Mouse (Mus musculus): ENCODE measurements around the gene Ptprn2. TPM values are rescaled to one million over a fixed set of nuclear protein-coding genes. Genes with fewer than 3 reads are reported as not detected.

Gene Ptprn2
- polyA plus RNA-seq, 1 experiment, result 97.8 TPM

DNA sequence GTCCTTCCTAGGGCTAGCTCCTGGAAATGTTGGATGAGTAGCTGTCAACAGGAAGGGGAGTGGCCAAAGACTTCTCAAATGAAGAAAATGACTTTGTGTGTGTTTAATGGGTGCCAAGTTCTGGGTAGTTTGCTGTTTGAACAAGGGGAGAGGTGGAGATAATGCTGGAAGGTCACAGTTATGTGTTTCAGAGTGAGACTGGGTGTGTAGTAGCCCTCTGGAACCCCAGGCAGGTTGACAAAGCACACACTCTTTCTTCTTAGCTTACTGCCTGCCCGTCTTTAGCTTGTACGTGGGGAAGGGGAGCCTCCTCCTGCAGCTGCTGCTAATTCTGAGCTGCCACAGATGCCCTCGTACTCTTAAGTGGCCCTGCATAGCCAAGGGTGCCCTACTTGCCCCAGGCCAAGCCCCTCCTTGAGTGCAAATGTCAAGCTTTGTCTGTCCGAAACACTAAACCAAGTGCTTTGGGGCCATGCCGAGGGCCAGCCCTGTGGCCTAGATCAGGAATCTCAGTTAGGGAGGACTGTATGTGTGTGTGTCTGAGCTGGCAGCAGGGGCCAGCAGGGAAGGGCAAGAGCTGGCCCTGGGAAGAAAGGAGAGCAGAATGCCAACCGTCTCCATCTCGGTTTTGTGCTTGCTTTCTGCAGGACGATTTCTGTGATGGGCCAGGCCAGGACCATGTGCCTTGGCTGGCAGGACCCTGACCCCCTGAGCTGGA, 95.5 kb downstream of the Ptprn2 start:
- TF ChIP-seq POLR2A (IDR thresholded peaks at IDR 0.05; ENCODE audit: borderline replicate concordance, insufficient read depth, low read length) (no peak), CTCF (IDR thresholded peaks at IDR 0.05; ENCODE audit: borderline replicate concordance, insufficient read depth, low read depth, low read length) (no peak)
- H3K4me1 ChIP-seq (ENCODE audit: control insufficient read depth, insufficient read depth, low read length), result peaks cover 32% of the 10 kb centered on the region
- H3K4me3 ChIP-seq (replicated peaks; ENCODE audit: insufficient read depth, low read depth, low read length), result no peak overlapping the region
- DNase-seq, result peak in 1 of 2 experiments; percentile 34
- H3K27ac ChIP-seq (ENCODE audit: insufficient read depth, low read length), result no peak overlapping the region
- 32% methylated on average over 8 of the region's 8 CpGs for WGBS
- H3K27me3 ChIP-seq (ENCODE audit: control insufficient read depth, insufficient read depth, low read length), result no peaks in the 10 kb centered on the region

DNA sequence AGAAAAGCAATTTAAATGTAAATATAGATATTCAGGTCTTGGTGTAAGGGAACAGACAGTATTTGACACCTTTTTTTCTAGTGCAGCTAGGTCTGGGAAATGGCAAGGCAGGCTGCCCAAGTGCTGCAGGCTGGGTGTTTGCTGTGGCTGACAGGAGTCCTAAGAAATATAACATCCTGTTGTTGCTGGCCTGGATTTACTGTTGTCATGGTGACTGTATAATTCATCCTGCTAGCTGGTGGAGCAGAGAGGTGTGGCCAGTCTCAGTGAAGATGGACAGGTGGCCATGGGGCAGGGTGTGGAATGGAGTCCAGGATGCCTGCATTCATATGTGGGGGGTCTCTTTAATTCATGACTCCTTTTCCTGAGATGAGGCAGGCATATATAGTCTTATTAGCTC, 96.3 kb downstream of the Ptprn2 start:
- peak; percentile 37 to 72 for DNase-seq
- no peaks in the 10 kb centered on the region for H3K27me3 ChIP-seq (ENCODE audit: control insufficient read depth, insufficient read depth, low read length)
- TF ChIP-seq CTCF (IDR thresholded peaks at IDR 0.05; ENCODE audit: borderline replicate concordance, insufficient read depth, low read depth, low read length), result no peak
- TF ChIP-seq POLR2A (IDR thresholded peaks at IDR 0.05; ENCODE audit: borderline replicate concordance, insufficient read depth, low read length), result no peak
- peaks cover 32% of the 10 kb centered on the region for H3K4me1 ChIP-seq (ENCODE audit: control insufficient read depth, insufficient read depth, low read length)
- H3K4me3 ChIP-seq (replicated peaks; ENCODE audit: insufficient read depth, low read depth, low read length), result no peak overlapping the region
- H3K27ac ChIP-seq (ENCODE audit: insufficient read depth, low read length), result no peak overlapping the region

DNA sequence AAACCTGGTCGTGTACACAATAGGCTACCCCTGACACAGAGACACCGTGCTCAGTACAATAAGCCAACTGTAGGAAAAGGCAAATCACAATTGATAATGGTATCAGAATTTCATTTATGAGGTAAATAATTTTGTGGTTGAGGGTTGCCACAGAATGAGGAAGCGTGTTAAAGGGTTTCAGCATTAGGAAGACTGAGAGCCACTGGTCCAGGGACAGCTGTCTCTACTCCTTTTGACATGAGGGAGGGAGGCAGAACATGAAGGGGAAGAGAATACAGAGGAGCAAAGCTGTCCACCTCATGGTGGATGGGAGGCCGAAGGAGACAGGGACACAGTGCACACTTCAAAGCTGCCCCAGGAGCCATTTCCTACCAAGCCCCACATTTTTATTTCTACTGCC, 97.3 kb downstream of the Ptprn2 start:
- H3K4me3 ChIP-seq (replicated peaks; ENCODE audit: insufficient read depth, low read depth, low read length), result no peak overlapping the region
- 92% methylated on average over 4 of the region's 4 CpGs for WGBS
- TF ChIP-seq POLR2A (IDR thresholded peaks at IDR 0.05; ENCODE audit: borderline replicate concordance, insufficient read depth, low read length) (no peak), CTCF (IDR thresholded peaks at IDR 0.05; ENCODE audit: borderline replicate concordance, insufficient read depth, low read depth, low read length) (no peak)
- H3K27ac ChIP-seq (ENCODE audit: insufficient read depth, low read length), result no peak overlapping the region
- peaks cover 30% of the 10 kb centered on the region for H3K4me1 ChIP-seq (ENCODE audit: control insufficient read depth, insufficient read depth, low read length)
- no peak for DNase-seq
- H3K27me3 ChIP-seq (ENCODE audit: control insufficient read depth, insufficient read depth, low read length), result no peaks in the 10 kb centered on the region

DNA sequence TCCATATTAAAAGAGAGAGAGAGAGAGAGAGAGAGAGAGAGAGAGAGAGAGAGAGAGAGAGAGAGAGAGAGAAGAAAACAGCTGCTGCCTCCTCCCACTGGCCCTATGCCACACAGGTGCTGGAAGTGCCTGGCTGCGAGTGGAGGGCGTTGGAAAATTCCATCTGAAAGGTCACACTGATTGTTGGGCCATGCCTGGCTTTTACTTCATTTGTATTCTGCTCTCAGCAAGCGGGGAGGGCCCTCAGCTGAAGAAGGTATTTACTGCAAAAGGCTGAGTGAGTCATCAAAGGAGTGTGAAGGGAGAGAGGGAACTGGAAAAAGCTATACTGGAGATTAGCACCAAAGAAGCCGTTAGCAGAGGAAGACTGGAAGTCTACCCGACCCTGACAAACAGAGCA, 99.5 kb downstream of the Ptprn2 start:
- TF ChIP-seq POLR2A (IDR thresholded peaks at IDR 0.05; ENCODE audit: borderline replicate concordance, insufficient read depth, low read length) (no peak), CTCF (IDR thresholded peaks at IDR 0.05; ENCODE audit: borderline replicate concordance, insufficient read depth, low read depth, low read length) (no peak)
- no peak overlapping the region for H3K27ac ChIP-seq (ENCODE audit: insufficient read depth, low read length)
- no peak overlapping the region for H3K4me3 ChIP-seq (replicated peaks; ENCODE audit: insufficient read depth, low read depth, low read length)
- peaks cover 23% of the 10 kb centered on the region for H3K4me1 ChIP-seq (ENCODE audit: control insufficient read depth, insufficient read depth, low read length)
- H3K27me3 ChIP-seq (ENCODE audit: control insufficient read depth, insufficient read depth, low read length), result no peaks in the 10 kb centered on the region
- WGBS, result 36% methylated on average over 5 of the region's 5 CpGs
- peak; percentile 39 to 64 for DNase-seq

DNA sequence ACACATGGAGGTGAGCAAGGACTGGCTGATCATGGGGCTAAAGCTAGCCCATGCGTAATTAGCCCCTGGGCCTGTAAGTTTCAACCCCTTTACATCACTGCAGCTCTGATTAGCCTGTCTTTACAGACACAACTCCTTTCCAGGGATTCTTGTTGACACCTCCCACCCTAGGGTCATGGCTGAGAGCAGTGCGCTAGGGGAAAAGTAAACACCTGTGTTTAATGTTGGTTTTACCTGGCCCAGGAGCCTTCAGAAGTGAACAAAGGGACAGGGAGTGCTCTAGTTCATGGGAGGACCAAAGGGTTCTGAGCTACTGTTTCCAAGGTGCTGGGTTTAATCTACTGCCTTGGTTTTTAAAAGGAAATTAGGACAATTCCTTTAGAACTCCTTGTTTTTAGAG, 100.6 kb downstream of the Ptprn2 start:
- no peaks in the 10 kb centered on the region for H3K27me3 ChIP-seq (ENCODE audit: control insufficient read depth, insufficient read depth, low read length)
- WGBS, result 97% methylated on average over 2 of the region's 2 CpGs
- H3K4me3 ChIP-seq (replicated peaks; ENCODE audit: insufficient read depth, low read depth, low read length), result no peak overlapping the region
- no peak for DNase-seq
- H3K27ac ChIP-seq (ENCODE audit: insufficient read depth, low read length), result no peak overlapping the region
- TF ChIP-seq POLR2A (IDR thresholded peaks at IDR 0.05; ENCODE audit: borderline replicate concordance, insufficient read depth, low read length) (no peak), CTCF (IDR thresholded peaks at IDR 0.05; ENCODE audit: borderline replicate concordance, insufficient read depth, low read depth, low read length) (no peak)
- H3K4me1 ChIP-seq (ENCODE audit: control insufficient read depth, insufficient read depth, low read length), result peaks cover 20% of the 10 kb centered on the region

DNA sequence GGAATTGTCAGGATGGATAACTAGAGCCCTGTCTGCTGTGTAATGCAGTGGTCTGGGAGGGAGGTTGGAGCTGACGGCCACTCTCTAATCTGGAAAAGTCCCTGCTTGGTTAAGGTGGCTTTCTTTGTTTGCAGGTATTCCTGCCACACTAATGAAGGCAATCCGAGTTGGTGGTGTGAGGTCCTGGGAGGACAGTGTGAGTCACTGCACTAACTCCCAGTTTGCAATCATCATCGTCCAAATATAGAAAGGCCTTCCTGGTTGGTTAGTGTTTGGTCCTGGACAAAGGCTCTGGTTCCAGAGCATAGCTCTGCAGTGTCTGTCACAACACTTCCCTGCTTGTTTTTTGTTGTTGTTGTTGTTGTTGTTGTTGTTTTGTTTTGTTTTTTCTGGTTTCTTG, 102.0 kb downstream of the Ptprn2 start:
- H3K4me1 ChIP-seq (ENCODE audit: control insufficient read depth, insufficient read depth, low read length), result peaks cover 12% of the 10 kb centered on the region
- H3K27ac ChIP-seq (ENCODE audit: insufficient read depth, low read length), result no peak overlapping the region
- H3K27me3 ChIP-seq (ENCODE audit: control insufficient read depth, insufficient read depth, low read length), result no peaks in the 10 kb centered on the region
- no peak overlapping the region for H3K4me3 ChIP-seq (replicated peaks; ENCODE audit: insufficient read depth, low read depth, low read length)
- no peak for TF ChIP-seq POLR2A (IDR thresholded peaks at IDR 0.05; ENCODE audit: borderline replicate concordance, insufficient read depth, low read length)
- no peak for TF ChIP-seq CTCF (IDR thresholded peaks at IDR 0.05; ENCODE audit: borderline replicate concordance, insufficient read depth, low read depth, low read length)
- DNase-seq, result peak in 1 of 2 experiments; percentile 46
- 45% methylated on average over 3 of the region's 3 CpGs for whole genome bisulfite sequencing

DNA sequence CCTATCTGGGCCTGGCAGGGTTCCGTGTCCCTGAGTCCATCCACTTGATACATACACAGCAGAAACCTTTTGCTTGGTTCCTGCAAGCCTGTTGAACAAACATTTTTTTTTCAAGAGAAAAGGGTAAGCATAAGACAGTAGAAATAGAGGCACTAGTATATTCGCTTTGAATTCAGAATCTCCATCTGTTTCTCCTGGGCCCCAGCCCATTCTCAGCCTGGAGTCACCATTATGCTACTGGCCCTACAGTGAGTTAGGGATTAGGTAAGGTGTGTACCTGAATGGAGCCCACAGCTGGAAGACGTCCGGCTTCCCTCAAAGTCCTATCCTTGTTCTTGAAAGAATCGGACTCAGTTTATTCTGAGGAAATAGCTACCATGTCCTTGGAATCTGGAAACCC, 104.6 kb downstream of the Ptprn2 start:
- H3K27ac ChIP-seq (ENCODE audit: insufficient read depth, low read length), result no peak overlapping the region
- H3K27me3 ChIP-seq (ENCODE audit: control insufficient read depth, insufficient read depth, low read length), result no peaks in the 10 kb centered on the region
- peak in 1 of 2 experiments; percentile 56 for DNase-seq
- WGBS, result 54% methylated on average over 5 of the region's 5 CpGs
- H3K4me3 ChIP-seq (replicated peaks; ENCODE audit: insufficient read depth, low read depth, low read length), result no peak overlapping the region
- TF ChIP-seq CTCF (IDR thresholded peaks at IDR 0.05; ENCODE audit: borderline replicate concordance, insufficient read depth, low read depth, low read length) (no peak), POLR2A (IDR thresholded peaks at IDR 0.05; ENCODE audit: borderline replicate concordance, insufficient read depth, low read length) (no peak)
- peaks cover 15% of the 10 kb centered on the region for H3K4me1 ChIP-seq (ENCODE audit: control insufficient read depth, insufficient read depth, low read length)

DNA sequence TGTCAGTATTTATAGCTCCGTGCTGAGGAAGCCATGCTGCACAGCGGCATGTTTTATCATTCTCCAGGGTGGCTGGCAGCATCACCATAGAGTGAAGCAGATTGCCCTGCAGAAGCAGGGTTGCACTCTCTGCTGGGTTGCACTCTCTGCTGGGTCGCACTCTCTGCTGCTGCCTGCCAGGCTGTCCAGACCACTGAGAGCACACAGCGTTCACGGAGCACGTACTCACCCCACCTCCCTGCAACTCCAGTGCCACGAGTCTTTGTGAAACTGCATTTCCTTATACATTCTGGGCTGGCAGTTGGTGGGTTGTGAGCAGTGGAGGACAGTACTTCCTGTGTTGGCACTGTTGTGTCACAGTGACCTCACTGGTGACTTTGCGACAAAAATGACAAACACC, 108.9 kb downstream of the Ptprn2 start:
- no peak overlapping the region for H3K27ac ChIP-seq (ENCODE audit: insufficient read depth, low read length)
- TF ChIP-seq CTCF (IDR thresholded peaks at IDR 0.05; ENCODE audit: borderline replicate concordance, insufficient read depth, low read depth, low read length) (no peak), POLR2A (IDR thresholded peaks at IDR 0.05; ENCODE audit: borderline replicate concordance, insufficient read depth, low read length) (no peak)
- no peaks in the 10 kb centered on the region for H3K27me3 ChIP-seq (ENCODE audit: control insufficient read depth, insufficient read depth, low read length)
- no peak overlapping the region for H3K4me3 ChIP-seq (replicated peaks; ENCODE audit: insufficient read depth, low read depth, low read length)
- peaks cover 17% of the 10 kb centered on the region for H3K4me1 ChIP-seq (ENCODE audit: control insufficient read depth, insufficient read depth, low read length)
- DNase-seq, result no peak
- 26% methylated on average over 8 of the region's 8 CpGs for WGBS
